Mouse (Mus musculus) cerebellum, adult 11 months (tissue): ENCODE data around the gene Oprm1.
"Not testable (repeated sequence)": the region's sequence is repeated elsewhere in the genome, so short reads cannot be mapped to it uniquely, and the experiment has no call there.

Experiments used
- DNase-seq: peaks from one replicate; pipeline ENCODE4 v3.0.0; 2022

The Oprm1 gene

DNA sequence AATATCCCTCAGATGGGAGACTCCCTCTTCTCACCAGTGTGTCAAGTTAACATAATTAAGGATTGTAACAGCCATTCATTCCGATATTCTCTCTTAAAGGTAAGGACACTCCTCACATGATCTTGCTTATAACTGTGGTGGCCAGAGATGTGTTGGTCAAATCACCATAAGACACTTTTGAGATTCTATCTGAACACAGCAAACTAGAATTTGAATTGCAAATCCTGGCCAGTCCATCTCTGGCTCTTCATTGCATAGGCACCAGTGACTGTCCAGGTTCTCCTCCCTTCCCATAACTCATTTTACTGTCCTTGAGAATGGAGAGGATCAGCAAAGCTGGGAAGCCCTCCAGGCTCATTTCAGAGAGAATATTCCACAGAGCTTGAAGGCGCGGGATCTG is at the start of gene Oprm1:
Gene Oprm1 (plus strand): TSS at position 301 of the 400 bp plus-strand sequence.
- DNase-seq = no peak

DNA sequence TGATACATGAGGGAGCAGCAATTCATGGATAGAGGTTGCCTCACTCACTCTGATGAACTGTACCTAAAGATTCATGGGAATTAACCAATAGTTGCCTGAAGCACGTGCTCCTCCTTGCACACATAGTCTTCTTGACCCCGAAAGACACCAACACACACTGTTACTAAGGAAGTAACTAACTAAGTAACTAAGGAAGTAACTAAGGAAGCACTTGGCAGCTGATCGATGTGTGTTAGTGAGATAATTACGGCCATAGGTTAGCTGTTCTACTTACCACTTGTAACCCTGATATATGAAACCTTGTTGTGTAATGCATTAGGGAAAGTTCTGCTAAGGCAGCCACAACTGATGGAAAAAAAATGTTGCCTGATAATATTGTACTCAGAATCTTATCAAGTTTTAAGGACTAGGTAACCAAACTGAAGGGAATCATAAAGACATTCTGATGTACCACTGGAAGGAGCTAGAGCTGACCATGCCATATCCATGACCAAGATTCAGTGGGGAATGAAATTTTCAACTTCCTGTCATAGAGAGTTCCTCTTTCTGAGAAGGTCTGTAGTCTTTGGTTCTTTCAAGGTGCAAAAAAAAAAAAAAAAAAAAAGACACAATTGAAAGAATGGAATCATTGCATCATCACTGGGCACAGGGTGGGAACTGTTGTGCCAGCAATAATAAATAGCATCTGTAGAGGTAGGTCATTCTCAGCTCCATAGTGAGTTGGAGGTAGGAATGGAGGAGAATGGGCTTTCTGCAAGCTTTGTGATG is 40.9 kb upstream of the Oprm1 start:
- DNase-seq = no peak

DNA sequence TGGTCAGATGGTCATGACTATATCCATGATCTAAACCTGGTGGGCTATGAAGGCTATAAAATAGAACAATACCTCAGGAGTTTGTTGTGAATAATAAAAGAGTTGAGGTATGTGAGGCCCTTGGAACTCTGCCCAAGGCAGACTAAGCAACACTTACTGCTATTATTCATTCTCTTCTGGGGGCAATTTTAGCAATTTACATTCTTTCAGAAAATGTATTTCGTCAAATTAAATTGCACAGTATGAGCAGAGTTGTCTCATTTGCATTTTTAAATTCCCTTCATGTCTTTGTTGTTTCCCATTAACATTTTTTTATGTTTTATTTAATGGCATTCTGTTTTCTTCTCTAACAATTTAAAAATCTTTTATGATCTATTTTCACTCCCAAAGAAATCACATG is 34.5 kb upstream of the Oprm1 start:
- no peak for DNase-seq

DNA sequence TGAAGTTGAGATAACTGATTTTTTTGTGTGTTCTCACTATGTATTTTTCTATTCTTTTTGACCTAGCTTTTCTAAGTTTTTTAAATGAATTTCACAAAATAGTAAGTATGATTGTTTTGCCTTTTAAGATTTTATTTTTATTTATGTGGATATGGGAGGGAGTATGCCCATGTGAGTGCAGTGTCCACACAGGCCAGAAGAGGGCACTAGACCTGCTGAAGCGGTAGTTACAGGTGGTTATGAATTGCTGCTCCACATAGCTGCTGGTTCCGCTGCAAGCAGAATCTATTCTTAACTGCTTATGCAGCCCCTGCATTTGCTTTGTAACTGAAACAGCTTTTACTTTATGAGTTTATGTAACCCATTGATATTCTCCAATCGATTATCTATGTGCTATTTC is 29.8 kb upstream of the Oprm1 start:
- no peak for DNase-seq

DNA sequence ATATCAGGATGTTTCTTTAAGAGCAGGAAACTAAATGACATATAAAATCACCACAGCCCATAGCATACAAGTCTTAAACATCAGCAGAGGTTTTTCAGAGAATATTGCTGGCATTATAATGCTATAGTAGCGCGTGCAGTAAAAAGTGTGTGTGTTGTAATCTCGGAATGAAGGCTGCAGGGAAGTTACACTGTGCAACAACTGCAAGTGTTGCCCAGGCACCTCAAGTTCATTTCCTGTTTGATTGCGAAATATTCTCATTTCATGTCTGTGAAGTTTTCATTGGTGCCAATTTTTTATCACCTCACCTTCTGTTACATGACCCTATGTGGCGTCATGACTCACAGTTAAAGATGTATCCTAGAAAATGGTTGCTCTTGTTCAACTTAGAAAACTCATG is 4.9 kb upstream of the Oprm1 start:
- no peak for DNase-seq

DNA sequence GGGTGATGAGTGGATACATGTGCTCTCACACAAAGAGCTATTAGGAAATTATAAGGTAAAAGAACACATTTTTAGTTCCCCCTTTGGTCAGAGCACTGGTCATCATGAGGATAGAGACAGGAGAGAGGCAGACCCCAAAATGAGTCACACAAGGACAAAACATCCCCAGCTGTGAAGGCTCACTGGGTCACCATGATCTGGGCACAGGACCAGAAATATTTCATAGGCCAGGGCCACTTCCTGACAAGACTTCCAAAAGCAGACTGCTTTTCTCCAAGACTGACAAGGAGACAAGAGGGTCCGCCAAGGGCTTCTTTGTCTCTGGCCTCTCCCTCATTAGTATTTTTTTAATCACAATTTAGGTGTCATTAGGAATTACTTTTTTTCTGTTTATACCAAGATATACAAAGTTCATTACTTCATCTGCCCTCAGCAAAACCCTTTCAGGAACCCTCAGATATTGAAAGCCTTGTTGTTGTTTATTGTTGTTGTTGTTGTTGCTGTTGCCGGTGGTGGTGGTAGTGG is 3.0 kb downstream of the Oprm1 start, which contains the start of gene Gm10945:
Gene Gm10945 (minus strand): TSS at position 475 of the 525 bp plus-strand sequence.
- DNase-seq = no peak

DNA sequence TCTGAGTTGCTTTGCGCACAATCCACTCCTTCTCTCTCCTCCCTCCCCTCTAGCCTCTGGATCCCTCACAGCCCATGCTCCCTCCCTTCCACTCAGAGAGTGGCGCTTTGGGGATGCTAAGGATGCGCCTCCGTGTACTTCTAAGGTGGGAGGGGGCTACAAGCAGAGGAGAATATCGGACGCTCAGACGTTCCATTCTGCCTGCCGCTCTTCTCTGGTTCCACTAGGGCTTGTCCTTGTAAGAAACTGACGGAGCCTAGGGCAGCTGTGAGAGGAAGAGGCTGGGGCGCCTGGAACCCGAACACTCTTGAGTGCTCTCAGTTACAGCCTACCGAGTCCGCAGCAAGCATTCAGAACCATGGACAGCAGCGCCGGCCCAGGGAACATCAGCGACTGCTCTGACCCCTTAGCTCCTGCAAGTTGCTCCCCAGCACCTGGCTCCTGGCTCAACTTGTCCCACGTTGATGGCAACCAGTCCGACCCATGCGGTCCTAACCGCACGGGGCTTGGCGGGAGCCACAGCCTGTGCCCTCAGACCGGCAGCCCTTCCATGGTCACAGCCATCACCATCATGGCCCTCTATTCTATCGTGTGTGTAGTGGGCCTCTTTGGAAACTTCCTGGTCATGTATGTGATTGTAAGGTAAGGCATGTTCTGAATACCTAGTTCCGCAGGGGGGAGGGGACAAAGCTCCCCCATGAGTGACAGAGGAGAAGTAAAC is 30.4 kb downstream of the Oprm1 start:
- no peak for DNase-seq

DNA sequence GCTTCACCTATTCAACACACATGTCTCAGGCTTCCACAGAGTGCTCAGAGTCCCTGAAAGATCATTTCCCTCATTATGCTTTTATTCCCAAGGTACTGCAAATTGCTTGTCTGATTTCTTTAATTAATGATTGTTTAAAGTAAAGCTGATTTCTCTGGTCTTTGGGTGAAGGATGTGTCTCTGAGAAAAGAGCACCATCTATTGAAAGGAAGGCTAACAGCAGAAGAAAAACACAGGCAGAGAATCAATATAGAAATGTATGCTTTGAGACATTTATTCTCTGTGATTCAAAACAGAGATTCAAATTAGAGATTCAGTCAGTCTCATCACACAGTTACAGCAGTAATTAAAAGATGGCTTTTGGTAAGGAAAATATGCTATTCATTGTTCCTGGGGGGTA is 31.9 kb downstream of the Oprm1 start:
- DNase-seq = no peak

DNA sequence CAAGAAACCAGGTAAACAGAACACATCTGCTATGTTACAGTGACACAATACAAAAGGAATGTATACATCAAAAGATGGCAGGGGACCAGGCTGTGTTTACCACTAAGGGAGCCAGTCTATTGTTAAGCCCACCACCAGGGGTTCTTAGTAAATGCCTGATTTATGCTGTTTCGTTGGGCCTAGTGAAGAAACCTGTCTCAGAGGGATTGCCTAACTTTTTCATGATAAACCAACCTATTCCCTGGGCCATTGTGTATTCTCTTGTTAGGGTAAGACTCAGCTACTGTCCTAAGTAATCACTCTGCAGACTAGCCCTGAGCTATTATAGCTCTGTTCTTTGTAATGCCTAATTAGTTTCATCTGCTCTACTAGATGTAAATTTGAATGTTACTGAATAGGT is 62.3 kb downstream of the Oprm1 start:
- DNase-seq = no peak

DNA sequence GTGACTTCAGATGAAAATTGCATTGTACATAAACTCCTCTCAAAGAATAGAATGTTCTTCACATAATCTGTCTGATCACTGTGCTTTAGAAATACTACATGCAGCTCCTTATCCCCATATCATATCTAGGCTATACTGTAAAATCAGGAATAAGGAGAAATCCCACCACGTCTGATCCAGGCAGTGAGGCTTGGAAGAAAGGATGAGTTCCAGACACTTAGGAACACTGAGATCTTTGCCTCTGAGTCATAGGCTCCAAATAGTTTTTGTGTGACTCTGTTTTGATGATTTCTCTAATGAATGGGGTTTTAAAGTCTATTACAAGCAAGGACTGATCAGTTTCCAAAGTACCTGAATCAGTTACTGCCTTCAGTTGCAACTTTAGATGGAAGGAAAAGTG is 83.9 kb downstream of the Oprm1 start:
- DNase-seq = no peak

DNA sequence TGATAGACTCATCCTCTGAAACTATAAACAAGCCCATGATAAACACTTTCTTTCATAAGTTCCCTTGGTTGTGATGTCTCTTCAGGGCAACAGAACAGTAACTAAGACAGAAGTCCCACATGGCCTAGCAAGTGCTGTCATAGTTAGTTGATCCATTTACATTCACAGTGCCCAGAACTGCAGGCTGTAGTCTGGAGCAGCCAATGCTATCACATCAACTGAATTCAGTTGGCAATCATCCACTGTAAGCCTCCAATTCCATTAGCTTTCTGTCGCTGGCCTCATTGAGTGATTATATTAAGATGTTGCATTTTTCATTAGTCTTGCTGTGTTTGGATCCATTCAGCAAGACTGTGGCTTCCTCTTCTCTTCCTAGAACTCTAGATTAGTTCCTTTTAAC is 88.0 kb downstream of the Oprm1 start:
- DNase-seq = no peak

DNA sequence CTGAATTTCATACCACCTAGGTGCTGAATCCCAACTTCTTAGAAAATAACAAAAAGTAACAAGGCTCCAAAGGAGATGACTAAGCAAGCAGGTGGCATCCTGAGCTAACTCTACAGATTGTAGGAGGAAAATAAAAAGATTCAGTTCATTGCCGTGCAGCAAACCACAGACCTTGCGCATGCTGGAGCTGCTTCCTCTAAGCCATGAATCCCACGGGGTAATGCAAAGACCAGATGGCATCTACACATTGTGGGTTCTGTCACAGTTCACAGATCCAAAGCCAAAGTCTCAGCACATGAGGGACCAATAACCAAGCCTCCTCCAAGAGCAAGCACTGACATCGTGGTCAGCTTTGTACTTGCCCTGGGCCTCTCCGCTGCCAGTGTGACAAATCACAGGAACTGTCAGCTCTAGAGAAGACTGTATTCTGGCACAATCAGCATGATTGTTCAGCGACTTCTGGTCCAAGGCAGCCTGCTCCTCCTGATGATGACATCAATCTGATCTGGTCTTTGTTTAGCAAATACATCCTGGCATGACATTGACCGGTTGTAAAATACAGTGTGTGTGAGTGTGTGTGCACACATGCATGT is 90.0 kb downstream of the Oprm1 start:
- DNase-seq = no peak

DNA sequence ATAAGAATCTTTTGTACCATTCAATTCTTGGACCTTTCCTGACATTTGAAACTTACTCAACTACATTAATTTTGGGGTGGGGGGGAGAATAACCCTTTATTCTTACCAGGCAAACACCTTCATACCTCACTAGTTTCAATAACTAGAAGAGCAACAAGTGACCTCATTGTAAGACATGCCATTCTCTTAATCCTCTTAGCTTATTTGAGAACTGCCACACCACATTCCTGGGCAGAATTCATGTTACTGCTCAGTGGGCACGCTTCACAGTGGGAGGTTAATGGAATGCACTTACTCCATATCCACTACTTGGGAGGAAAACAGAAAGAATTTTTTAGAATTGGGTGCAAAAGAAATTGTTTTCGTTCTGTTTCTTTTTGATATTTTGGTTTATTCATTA is 90.5 kb downstream of the Oprm1 start:
- DNase-seq = no peak

DNA sequence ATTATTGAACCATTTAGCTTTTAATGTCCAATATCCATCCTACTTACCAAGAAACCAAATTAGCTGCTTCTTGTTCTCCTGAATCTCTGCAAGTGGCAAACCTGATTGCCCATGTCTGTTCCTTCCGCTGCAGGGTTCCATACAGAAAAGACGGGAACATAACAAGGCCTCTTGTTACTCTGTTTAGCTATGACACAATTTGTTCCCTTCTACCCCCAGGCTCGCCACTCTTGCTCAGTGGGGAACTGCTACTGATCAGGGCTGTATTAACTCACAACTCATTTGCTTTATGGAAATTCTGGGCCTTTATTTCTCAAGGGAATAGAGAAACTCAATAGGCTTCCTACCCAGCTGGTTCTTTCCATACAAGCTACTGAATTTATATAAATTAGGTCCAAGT is 97.5 kb downstream of the Oprm1 start:
- no peak for DNase-seq

DNA sequence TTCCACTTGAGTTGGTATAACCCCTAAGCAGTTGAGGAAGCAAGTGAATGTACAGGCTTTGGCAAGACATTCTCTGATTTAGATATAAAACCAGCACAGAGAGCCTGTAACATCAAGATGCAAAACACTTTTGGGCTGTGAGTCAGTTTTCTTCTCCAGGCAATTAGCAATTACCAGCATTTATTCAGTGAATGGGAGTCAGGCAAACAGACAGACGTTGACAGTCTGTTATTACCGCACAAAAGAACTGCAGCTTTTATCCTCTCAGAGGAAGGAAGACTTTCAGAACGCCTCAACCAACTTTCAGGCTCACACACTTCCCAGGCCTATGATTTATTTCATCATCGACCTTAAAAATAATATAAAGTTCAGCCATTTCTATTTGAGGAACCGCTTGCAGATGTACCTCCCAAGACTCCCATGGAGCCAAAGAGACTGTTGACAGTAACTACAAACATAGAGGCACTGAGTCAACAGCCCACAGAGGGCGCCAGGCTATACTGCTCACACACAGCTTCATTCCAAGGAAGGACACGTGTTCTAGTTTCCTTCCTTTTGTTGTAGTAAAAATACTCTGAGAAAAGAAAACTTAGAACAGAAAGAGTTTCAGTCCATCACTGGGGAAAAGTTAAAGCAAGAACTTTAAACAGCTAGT is 113.2 kb downstream of the Oprm1 start:
- DNase-seq = no peak

DNA sequence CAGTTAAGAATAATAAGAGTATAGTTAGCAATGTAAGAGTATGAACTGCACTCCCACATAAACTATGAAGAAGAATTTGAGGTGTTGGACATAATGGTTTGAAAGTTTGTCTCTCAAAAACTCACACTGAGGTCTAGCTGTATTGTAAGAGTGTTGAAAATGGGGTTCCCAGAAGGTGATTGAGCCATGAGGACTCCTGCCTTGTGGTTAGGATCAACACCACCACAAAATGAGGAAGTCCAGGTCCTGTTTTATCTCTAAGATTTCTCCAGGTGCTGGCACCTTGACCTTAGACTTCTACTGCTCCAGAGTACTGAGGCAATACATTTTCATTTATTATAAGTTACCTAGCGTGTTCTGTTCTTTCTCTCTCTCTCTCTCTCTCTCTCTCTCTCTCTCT is 115.6 kb downstream of the Oprm1 start:
- DNase-seq = no peak

DNA sequence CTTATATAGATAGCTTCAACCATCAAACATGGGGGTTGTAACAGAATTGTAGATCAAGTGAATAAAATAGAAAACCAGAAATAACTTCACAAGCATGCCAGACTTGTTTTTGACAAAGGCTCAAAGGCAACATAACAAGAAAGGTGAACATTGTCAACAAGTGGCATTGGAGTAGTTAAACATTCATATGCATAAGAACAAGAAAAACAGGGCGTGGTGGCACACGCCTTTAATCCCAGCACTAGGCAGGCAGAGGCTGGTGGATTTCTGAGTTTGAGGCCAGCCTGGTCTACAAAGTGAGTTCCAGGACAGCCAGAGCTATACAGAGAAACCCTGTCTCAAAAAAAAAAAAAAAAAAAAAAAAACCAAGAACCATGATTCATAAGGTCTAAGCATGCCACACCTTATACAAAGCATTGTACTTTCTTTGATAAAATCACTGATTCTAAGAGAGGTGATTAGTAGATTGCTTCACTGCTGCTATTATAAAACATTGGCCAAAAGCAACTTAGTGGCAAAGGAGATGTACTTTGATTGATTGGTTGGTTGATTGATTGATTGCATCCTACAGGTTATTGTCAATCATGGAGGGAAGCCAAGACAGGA is 120.1 kb downstream of the Oprm1 start:
- no peak for DNase-seq

DNA sequence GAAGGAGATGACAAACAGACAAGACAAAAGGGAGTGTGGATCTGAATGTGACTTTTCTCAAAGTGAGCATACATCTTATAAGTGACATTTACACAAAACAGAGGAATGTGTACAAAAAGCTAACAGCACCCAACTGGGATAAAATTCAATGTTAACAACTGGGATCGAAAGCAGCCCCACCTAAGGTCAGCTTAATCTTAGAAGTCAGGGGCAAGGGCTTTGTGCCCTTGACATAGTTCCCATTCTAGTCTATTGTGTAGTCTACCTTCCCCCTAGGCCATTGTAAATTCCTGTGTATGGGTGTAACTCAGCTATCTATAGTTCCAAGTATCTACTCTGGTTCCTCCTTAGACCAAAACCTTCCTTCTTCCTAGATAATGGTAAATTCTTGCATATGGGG is 123.7 kb downstream of the Oprm1 start:
- DNase-seq = not testable (repeated sequence)

DNA sequence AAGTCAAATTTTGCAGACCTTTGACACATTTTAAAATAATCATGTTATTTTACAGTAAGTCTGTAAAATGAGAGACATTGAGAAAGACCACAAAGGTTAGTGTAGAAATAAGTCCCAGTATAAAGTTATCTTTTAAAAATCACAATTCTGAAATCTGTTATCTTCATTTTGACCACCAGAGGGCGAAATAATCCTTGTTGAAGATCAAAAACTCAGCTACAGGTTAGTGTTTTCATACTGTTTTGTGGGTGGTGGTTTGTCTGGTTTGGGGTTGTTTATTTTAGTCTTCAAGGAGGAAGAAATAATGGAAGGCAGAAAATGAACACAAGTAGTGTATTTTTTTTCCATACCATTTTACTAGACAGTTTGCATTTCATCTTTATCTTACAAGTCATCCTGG is 127.2 kb downstream of the Oprm1 start:
- no peak for DNase-seq

DNA sequence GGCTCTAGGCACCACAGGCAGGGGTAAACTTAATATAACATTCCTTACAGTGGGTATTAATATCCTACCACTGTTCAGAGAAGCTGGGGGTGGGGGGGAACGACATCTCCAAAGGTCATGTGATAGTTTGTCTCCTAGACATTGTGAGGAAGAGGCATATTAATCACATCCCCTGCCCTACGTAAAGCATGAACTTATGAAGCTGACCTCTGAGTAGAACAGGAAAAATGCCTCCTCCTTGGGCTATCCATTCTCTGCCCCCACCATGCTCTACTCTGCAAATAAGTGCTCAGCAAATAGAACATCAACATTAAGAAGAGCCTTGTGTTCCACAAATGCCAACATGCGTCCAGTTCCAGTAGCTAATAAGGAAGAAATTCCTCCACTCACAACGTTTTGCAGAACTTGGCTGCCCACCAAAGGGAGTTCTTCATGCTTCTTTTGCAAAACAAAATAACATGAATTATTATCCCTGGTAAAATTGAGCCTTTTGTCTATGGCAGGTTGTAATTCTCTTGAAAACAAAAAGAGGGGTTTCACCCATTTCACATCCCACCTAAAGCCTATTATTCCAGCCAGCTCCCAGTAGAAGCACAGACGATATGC is 131.4 kb downstream of the Oprm1 start:
- no peak for DNase-seq

DNA sequence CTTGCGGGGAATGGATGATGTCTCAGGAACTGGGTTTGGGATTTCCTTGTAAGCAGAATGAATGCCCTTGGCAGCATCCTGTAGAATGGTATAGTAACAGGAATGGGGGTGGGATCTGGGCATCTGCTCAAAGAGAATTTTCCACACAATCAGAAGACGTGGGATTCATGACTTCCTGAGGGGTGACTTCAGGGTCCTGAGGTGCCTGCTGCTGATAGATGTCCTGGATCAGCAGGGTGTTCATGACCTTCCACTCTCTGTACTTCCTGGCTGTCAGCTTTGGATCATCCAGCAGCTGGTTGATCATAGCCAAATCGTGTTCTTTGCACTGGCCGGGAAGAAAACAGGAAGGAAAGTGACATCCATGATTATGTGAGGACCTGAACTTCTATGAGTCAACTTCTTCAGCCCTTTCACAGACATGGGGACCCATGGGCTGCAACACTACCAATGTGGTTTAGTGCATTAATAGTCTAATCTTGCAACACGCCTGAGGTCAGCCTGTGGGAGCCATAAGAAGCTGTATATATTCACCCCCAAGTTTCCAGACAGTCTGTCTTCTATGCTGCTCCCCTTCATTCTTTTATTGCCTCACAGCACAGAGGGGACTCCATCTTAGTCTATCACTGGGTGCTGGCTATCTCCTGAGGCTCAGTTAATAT is 132.2 kb downstream of the Oprm1 start:
- DNase-seq = no peak

DNA sequence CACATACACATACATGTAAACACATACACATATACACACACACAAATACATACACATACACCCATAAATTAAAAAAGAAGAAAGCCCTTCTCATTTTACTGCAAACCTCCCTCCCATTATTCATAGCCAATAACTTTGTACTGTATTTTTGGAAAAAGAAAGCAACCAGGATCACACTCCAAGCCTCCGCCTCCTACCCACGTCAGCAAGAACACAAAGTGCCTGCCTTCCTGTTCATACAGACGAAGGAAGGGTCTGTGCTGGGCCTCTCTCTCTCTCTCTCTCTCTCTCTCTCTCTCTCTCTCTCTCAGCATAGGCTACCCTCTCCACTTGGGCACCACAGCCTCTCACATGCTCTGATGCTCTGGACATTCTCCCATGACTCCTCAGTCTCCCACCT is 137.5 kb downstream of the Oprm1 start:
- DNase-seq = no peak
